Mouse (Mus musculus) midbrain, embryonic 16.5 days (tissue): ENCODE data around the gene Adam20. TPM values are rescaled to one million over a fixed set of nuclear protein-coding genes. Genes with fewer than 3 reads are reported as not detected.
"Not testable (repeated sequence)": the region's sequence is repeated elsewhere in the genome, so short reads cannot be mapped to it uniquely, and the experiment has no call there.

ENCODE experiments used
- ATAC-seq: fragments of 200-750 bp; cut with Nextera tagmentation; 2 replicates; pipeline ENCODE4 v1.8.0; 2017; ENCODE audit warnings: moderate TSS enrichment
- H3K27ac ChIP-seq: fragments of 300-500 bp; sonication (generic); 2 replicates; pipeline ENCODE4 v1.5.1; 2014; ENCODE audit warnings: mild to moderate bottlenecking, low read length, mixed read lengths
- H3K27me3 ChIP-seq: fragments of 300-500 bp; sonication (generic); 2 replicates; pipeline ENCODE4 v1.6.1; 2014; ENCODE audit warnings: low read depth, low read length, mixed read lengths; ENCODE audit not compliant: control insufficient read depth, insufficient read depth
- H3K36me3 ChIP-seq: fragments of 300-500 bp; sonication (generic); 2 replicates; pipeline ENCODE4 v1.6.1; 2014; ENCODE audit warnings: mild to moderate bottlenecking, low read length, moderate library complexity, mixed read lengths; ENCODE audit not compliant: control insufficient read depth, insufficient read depth
- H3K4me1 ChIP-seq: fragments of 300-500 bp; sonication (generic); 2 replicates; pipeline ENCODE4 v1.6.1; 2014; ENCODE audit warnings: mild to moderate bottlenecking, low read length, mixed read lengths; ENCODE audit not compliant: control insufficient read depth, insufficient read depth
- H3K4me2 ChIP-seq: fragments of 300-500 bp; sonication (generic); 2 replicates; pipeline ENCODE4 v1.6.1; 2014; ENCODE audit warnings: mild to moderate bottlenecking, low read length, mixed read lengths
- H3K4me3 ChIP-seq: fragments of 300-500 bp; sonication (generic); 2 replicates; pipeline ENCODE4 v1.5.1; 2014; ENCODE audit warnings: low read depth, mild to moderate bottlenecking, low read length, moderate library complexity, mixed read lengths
- H3K9ac ChIP-seq: fragments of 300-500 bp; sonication (generic); 2 replicates; pipeline ENCODE4 v1.6.1; 2014; ENCODE audit warnings: low read depth, low read length, mixed read lengths
- H3K9me3 ChIP-seq: fragments of 300-500 bp; sonication (generic); replicated peaks from 2 replicates; pipeline ENCODE4 v1.6.1; 2014; ENCODE audit warnings: mild to moderate bottlenecking, low read length, mixed read lengths; ENCODE audit not compliant: control insufficient read depth, poor library complexity, severe bottlenecking
- WGBS: fragments of 180-500 bp; shearing (Covaris S2); extraction: QIAGEN DNeasy Blood & Tissue Kit; methylation state at CpG from one replicate; pipeline ENCODE4 v1.1.7; 2014; 5-methylcytosine and 5-hydroxymethylcytosine counted together
- polyA plus RNA-seq: library from polyadenylated mRNA; unstranded; fragments of >200 nt; fragmentation: Nextera tagmentation; extraction: Ambion mirVana; gene quantifications from 2 replicates; pipeline ENCODE4 v1.2.1, GENCODE M21; 2015

Adam20 gene
- polyA plus RNA-seq, result not detected in 2 replicates

DNA sequence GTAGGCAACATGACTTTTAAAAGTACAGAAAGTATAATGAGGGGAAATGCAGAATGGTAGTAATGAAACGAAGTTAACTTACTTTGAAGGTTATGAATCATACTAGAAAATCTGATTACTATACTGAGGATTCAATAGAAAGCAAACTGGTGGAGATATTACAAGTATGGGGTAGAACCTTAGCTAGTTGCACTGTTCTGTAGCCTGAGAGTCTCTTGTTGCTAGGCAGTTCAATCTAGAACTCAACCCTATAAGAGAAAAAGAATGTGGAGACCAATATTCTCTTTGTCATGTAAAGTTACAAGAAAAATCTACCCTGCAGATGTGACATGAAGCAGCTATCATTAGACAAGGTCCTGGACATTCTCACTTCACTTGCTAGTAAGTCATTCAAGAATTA, at the start of gene Adam20:
TSS of gene Adam20 (plus strand) at position 301 of the 400 bp plus-strand sequence.
- 81% methylated on average over 1 of the region's 1 CpGs for WGBS
- not testable (repeated sequence) for H3K9ac ChIP-seq, H3K4me3 ChIP-seq, H3K36me3 ChIP-seq, H3K9me3 ChIP-seq, H3K27ac ChIP-seq, H3K4me1 ChIP-seq, ATAC-seq, H3K4me2 ChIP-seq, H3K27me3 ChIP-seq

DNA sequence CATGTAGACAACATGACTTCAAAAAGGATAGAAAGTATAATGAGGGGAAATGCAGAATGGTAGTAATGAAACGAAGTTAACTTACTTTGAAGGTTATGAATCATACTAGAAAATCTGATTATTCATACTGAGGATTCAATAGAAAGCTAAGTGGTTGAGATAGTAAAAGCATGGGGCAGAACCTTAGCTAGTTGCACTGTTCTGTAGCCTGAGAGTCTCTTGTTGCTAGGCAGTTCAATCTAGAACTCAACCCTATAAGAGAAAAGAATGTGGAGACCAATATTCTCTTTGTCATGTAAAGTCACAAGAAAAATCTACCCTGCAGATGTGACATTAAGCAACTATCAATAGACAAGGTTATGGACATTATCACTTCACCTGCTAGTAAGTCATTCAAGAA, 41.2 kb upstream of the Adam20 start, which contains the start of gene Adam25:
TSS of gene Adam25 (plus strand) at position 301 of the 400 bp plus-strand sequence.
- WGBS, result 58% methylated on average over 1 of the region's 1 CpGs
- H3K36me3 ChIP-seq, H3K9me3 ChIP-seq, H3K4me3 ChIP-seq, H3K4me1 ChIP-seq, H3K9ac ChIP-seq, ATAC-seq, H3K27ac ChIP-seq, H3K27me3 ChIP-seq, H3K4me2 ChIP-seq: not testable (repeated sequence)

DNA sequence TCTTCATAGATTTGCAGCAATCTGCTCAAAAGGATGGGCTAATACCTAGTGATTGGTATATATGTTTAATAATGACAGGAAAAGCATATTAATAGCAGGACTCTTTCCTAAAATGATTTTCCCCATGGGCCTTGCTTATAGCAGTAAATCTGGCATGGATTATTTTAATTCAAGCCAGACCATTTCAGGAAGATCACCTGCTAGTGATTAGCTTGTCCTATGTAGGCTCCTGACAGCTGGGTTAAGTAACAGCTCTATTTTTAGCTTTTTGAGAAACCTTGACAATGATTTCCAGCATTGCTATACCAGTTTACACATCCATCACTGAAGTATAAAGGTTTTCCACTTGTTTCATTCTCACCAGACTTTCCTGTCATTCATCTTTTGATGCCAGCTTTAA, 9.8 kb upstream of the Adam20 start:
- Histone ChIP-seq H3K9me3 (no peaks in the 10 kb centered on the region), H3K4me1 (no peaks in the 10 kb centered on the region), H3K27ac (no peak overlapping the region), H3K4me2 (no peak overlapping the region), H3K27me3 (no peaks in the 10 kb centered on the region), H3K9ac (no peak overlapping the region), H3K36me3 (no peaks in the 10 kb centered on the region), H3K4me3 (no peak overlapping the region)
- no peak for ATAC-seq

DNA sequence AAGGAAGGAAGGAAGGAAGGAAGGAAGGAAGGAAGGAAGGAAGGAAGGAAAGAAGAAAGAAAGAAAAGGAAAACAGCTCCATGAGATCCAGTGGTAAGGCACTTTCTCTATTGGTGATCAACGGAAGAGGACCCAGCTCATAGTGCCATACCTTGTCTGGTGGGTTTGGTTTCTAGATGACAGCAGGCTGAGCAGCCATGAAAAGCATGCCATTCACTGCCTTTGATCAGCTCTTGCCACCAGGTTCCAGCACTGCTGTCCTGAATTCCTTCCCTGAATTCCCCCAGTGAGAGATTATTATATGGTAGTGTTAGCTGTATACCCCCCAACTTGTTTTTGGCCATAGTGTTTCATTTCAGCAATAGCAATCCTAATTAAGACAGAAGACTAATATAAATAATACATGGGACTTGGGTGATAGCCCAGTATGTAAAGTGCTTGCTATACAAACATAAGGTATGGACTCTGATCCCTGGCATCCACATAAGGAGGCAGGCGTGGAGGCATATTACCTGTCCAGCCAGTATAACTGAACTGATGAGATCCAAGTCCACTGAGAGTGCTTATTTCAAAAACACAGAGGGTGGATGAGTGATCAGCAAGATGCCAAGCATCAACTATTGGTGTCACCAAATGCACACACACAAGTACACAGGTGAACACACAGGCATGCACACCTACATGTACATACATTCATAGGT, 10.5 kb downstream of the Adam20 start:
- Histone ChIP-seq H3K4me2 (no peak overlapping the region), H3K9me3 (no peaks in the 10 kb centered on the region), H3K9ac (no peak overlapping the region), H3K27ac (no peak overlapping the region), H3K4me3 (no peak overlapping the region), H3K36me3 (no peaks in the 10 kb centered on the region), H3K4me1 (no peaks in the 10 kb centered on the region), H3K27me3 (no peaks in the 10 kb centered on the region)
- ATAC-seq, result no peak
- 89% methylated on average over 2 of the region's 2 CpGs for WGBS

Other genes with a start within 250 kb of the Adam20 start
- gene Adam24, start 118.2 kb upstream of the Adam20 start, polyA plus RNA-seq, result not detected in 2 replicates
- gene Adam25, start 41.1 kb upstream of the Adam20 start, polyA plus RNA-seq, result not detected in 2 replicates
- not detected in 2 replicates for gene Adam39, start 29.7 kb downstream of the Adam20 start, polyA plus RNA-seq